Mouse (Mus musculus): Measurements from ENCODE around the gene Slitrk6.

Gene Slitrk6

DNA sequence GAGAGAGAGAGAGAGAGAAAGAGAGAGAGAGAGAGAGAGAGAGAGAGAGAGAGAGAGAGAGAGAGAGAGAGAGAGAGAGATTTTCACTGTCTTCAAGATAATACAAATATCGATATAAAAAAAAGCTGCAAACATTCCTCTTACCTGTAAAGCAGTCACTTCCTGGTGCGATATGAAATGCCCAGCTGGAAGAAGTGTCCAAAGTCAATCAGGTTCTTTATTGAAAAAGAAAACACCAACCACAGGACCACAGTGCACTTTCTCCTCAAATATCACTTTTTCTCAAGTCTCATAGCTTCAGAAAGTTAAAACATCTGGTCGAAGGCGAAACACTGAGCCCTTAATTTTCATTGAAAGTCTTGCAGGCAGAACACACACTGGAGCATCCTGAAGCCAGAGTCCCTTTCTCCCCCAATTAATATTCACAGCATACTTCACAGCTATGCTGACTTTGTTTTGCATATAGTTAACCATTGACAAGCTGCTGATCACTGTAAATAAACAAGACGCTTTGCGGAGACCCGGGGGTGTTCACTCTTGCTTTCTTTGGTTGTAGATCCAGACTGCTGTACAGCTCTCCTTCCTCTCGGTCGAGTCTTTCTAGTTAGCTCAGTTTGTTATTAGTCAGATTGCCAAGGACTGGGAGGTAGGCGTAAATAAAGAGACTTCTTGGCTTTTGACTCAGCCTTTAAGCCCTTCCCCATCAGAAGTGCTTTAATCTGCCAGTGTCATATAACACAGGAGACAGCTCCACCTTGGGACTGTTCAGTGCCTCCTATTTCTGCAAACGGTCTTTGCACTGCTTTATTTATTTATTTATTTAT, at the start of gene Slitrk6:
Gene Slitrk6, minus strand, starts transcription at position 666 of the 824 bp plus-strand sequence.
- no peak for DNase-seq (ENCODE audit: low read depth)

DNA sequence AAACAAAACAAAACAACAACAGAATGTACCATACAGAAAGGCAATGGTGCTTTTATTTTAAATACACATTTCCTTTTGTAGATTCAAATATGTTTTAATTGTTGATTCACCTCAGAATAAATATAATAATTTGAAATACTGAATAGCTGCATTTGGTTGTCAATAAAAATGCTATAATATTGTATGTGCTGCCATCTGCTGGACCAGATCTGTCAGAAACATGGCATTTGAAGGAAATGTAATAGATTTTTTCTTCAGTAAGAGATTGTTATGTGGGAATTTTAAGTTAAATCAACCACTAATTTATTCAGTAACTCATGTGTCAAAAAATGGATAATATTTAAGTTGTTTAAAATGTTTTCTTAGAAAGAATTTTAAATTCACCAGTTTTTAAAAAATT, 22.6 kb upstream of the Slitrk6 start:
- no peak for DNase-seq (ENCODE audit: low read depth)

GRCm38 (mm10) chr14:110770694-110771093, 15.7 kb upstream of the Slitrk6 start:
- DNase-seq (ENCODE audit: low read depth) = no peak

GRCm38 (mm10) chr14:110762588-110763220, 7.8 kb upstream of the Slitrk6 start:
- DNase-seq (ENCODE audit: low read depth) = peak; percentile 1

DNA sequence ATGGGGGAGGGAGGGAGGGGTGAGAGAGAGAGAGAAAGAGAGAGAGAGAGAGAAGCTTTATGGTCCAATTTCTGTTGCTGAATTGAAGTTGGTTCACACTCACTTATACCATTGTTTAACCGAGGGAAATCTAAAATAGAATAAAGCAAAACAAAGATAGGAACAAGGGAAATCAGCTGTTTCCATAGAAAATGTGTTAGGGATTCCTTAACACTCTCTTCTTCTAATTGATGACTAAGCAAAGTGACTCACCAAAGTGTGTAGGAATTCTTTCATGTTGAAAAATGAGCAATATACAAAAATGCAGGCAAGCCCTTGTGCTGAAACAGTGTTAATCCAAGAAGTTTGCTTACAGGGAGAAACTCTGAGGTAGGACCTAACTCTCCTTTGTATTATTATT, 6.0 kb upstream of the Slitrk6 start:
- DNase-seq (ENCODE audit: low read depth) = no peak

GRCm38 (mm10) chr14:110755308-110755650, 330 bp upstream of the Slitrk6 start:
- DNase-seq (ENCODE audit: low read depth) = no peak

- DNase-seq (ENCODE audit: low read depth) = no peak
Measured at GRCm38 (mm10) chr14:110739861-110740260, 15.1 kb downstream of the Slitrk6 start.

DNA sequence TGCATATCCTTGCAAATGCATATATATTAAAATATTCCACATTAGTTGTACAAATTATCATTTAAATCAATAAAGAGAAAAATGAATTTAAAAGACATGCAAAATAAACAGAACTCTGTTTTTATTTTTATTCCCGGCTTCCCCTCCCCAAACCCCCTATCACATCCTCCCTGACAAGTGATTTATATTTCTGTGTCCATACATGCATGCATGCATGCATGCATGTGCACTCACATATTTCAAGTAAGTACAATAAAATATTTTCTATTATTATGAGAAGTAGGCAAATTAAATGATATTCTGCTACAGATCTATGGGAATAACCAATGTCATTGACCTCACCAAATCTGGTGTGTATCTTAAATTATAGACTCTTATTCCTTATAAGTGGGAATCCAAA, 15.6 kb downstream of the Slitrk6 start:
- no peak for DNase-seq (ENCODE audit: low read depth)

DNA sequence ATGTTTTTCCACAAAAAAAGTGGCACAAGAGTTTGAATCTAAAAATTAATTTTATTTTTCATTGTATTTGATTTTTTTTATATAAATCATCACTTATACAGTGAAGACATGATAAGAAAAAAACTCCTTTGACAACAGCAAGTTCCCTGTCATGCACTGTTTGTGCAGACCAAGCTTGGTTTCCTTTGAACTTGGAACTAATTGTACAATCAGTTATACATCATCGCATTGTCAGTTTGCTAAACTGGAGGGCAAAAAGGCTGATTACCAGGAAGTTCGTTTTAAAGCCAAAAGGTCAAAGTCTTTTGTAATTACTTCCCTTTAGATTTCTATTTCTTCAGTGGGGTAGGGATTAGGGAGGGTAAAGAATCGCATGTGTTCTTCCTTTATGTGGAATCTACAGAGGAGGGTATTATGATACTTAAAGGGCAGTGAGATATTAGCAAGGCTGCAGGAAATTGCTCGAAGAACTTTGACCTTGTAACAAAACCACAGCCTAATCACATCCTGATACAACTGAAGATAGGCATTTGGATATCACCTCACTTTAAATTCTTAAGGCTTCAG, 26.5 kb downstream of the Slitrk6 start:
- no peak for DNase-seq (ENCODE audit: low read depth)

- no peak for DNase-seq (ENCODE audit: low read depth)
Measured at GRCm38 (mm10) chr14:110724026-110724576, 30.8 kb downstream of the Slitrk6 start.

Data from c-Kit-positive CD71-negative TER-119-negative erythroid progenitor cells, embryonic 14.5 days (primary cell).